Mouse (Mus musculus): ENCODE results near the gene Khdc4.

Khdc4 gene

GRCm38 (mm10) chr3:88736556-88736955 is 51.0 kb downstream of the Khdc4 start:
- DNase-seq (ENCODE audit: low read depth) = no peak

GRCm38 (mm10) chr3:88738641-88739040 is 53.0 kb downstream of the Khdc4 start:
- peak; percentile 79 for DNase-seq (ENCODE audit: low read depth)

- DNase-seq (ENCODE audit: low read depth) = no peak
These were observed 54.5 kb downstream of the Khdc4 start for GRCm38 (mm10) chr3:88740147-88740546.

GRCm38 (mm10) chr3:88745534-88745933 is 59.9 kb downstream of the Khdc4 start:
- no peak for DNase-seq (ENCODE audit: low read depth)

DNA sequence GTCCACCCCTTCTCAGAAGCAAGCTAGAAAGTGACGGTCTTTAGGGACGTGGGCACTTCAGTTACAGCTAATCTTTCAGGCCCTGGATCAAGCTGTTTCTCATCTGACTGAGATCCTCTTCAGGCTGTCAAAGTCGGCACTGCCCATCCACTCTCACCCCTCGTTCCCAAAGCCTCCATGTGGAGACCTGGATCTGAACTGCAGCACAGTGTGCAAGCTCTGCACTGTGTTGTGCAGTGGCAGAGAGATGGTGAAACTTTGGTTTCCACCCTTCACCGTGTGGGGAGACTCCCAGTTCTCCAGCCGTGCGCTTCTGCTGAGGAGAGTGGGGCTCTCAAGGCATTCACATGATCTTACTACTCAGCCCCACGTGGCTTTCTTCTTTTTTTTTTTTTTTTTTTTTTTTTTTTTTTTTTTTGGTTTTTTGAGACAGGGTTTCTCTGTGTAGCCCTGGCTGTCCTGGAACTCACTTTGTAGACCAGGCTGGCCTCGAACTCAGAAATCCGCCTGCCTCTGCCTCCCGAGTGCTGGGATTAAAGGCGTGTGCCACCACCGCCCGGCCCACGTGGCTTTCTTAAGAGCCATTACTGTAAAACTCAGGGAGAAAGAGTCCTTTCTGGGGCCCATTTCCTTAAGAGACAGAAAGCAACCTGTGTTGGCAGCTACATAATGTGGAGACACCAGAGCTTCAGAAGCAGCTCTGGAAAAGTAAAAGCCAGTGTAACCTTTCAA is 60.7 kb downstream of the Khdc4 start:
- no peak for DNase-seq (ENCODE audit: low read depth)

GRCm38 (mm10) chr3:88746871-88747231 is 61.2 kb downstream of the Khdc4 start:
- DNase-seq (ENCODE audit: low read depth) = no peak

DNA sequence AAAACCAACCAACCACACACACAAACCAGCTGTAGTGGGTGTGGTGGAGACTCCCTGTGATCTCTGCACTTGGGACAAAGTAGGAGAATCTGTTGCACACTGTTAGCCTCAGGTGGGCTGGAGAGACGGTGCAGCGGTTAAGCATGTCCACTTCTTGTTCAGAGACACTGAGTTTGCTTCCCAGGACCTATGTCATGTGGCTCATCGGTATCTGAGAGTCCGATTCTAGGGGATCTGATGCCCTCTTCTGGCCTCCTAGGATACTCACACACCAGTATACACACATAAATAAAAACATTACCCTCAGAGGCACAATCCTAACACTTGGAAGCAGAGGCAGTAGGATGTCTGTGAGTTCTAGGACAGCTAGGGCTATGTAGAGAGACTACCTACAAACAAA is 68.7 kb downstream of the Khdc4 start:
- no peak for DNase-seq (ENCODE audit: low read depth)

DNA sequence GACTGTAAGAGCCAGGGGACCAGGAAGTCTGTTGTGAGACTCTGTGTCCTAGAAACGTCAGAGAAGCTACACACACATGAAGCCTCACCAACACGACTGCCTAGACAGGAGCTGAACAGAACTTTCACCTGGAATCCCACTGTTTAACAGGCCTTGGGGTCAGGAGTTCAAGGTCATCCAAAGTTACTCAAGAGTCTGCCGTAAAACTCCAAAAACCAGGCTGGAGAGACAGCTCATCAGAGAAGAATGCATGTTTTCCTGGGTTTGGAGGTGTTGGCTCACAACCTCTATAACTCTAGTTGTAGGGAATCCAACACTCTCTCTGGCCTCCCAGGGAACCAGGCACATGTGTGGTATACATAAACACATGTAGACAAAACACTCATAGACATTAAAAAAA is 69.9 kb downstream of the Khdc4 start:
- no peak for DNase-seq (ENCODE audit: low read depth)

- DNase-seq (ENCODE audit: low read depth) = no peak
These were observed 70.7 kb downstream of the Khdc4 start for GRCm38 (mm10) chr3:88756276-88756675.

- no peak for DNase-seq (ENCODE audit: low read depth)
These were observed 72.5 kb downstream of the Khdc4 start for GRCm38 (mm10) chr3:88758045-88758500.

DNA sequence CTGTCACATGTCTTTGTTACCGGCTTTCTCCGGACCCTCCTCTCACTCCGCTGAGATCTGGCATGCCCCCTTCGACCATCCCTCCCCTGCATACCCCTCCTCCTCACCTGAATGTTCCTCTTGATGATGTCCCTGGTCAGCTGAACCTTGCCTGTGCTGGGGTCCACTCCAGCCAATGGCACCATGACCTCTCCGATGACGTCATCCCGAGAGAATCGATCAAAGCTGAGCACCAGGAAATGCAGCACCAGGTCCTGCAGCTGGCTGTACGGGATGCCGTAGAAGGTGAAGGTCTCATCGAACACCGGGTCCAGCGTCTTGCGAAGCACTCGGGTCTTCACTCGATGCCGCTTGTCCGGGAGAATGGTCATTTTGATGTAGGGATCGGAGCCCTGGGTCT is 76.0 kb downstream of the Khdc4 start:
- no peak for DNase-seq (ENCODE audit: low read depth)

DNA sequence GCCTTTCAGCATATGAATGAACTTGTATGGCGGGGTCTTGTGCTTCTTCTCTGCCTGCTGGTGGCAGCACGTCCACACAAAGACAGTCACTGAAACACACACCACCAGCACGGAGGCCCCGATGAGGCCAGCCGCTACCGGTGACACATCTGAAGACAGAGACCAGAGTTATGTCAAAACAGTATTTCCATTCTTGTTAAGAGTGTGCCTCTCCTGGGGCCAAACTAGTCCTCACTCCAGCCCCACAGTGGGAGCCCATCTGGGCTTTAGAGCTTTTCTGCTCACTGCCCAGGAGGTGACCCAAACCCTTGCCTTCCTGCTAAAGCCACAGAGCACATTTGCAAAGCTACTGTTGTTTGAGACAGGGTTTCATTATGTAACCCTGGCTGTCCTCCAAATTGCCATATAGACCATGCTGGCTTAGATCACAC is 76.8 kb downstream of the Khdc4 start:
- DNase-seq (ENCODE audit: low read depth) = peak; percentile 32

All from naive thymus-derived CD4-positive, alpha-beta T cell, adult 2 months (primary cell).